Mouse (Mus musculus) heart, embryonic 10.5 days (tissue): ENCODE measurements around the gene Uhrf2. TPM values are rescaled to one million over a fixed set of nuclear protein-coding genes. Genes with fewer than 3 reads are reported as not detected.

ENCODE experiments used
- DNase-seq: peaks from one replicate; pipeline ENCODE4 v3.0.0-alpha.2; 2017; ENCODE audit warnings: low spot score
- H3K27ac ChIP-seq: fragments of 300-500 bp; sonication (generic); 2 replicates; pipeline ENCODE4 v1.5.1; 2016; ENCODE audit warnings: mild to moderate bottlenecking
- H3K27me3 ChIP-seq: fragments of 300-500 bp; sonication (generic); 2 replicates; pipeline ENCODE4 v1.6.1; 2016; ENCODE audit warnings: mild to moderate bottlenecking; ENCODE audit not compliant: poor library complexity, insufficient read depth, severe bottlenecking
- H3K36me3 ChIP-seq: fragments of 300-500 bp; sonication (generic); 2 replicates; pipeline ENCODE4 v1.6.1; 2016; ENCODE audit warnings: mild to moderate bottlenecking, moderate library complexity
- H3K4me1 ChIP-seq: fragments of 300-500 bp; sonication (generic); 2 replicates; pipeline ENCODE4 v1.6.1; 2016; ENCODE audit warnings: mild to moderate bottlenecking
- H3K4me3 ChIP-seq: fragments of 300-500 bp; sonication (generic); 2 replicates; pipeline ENCODE4 v1.5.1; 2016; ENCODE audit warnings: mild to moderate bottlenecking, moderate library complexity
- H3K9me3 ChIP-seq: fragments of 300-500 bp; sonication (generic); 2 replicates; pipeline ENCODE4 v1.6.1; 2016; ENCODE audit warnings: mild to moderate bottlenecking, moderate library complexity
- WGBS: fragments of 180-500 bp; shearing (Covaris S2); methylation state at CpG from one replicate; pipeline ENCODE4 v1.1.7; 2016; 5-methylcytosine and 5-hydroxymethylcytosine counted together
- polyA plus RNA-seq: library from polyadenylated mRNA; unstranded; fragments of >200 nt; fragmentation: Nextera tagmentation; extraction: Ambion mirVana; gene quantifications from 2 replicates; pipeline ENCODE4 v1.2.1, GENCODE M21; 2016

The Uhrf2 gene
- polyA plus RNA-seq, 1 experiment from 2014 or later: 65.2 TPM

- Histone ChIP-seq H3K27ac (no peak overlapping the region), H3K4me1 (peaks cover 27% of the 10 kb centered on the region), H3K4me3 (no peak overlapping the region), H3K36me3 (no peaks in the 10 kb centered on the region), H3K27me3 (no peaks in the 10 kb centered on the region), H3K9me3 (no peaks in the 10 kb centered on the region)
- no peak for DNase-seq
- 73% methylated on average over 5 of the region's 5 CpGs for WGBS
Observed at GRCm38 (mm10) chr19:30115606-30116005, 85.3 kb downstream of the Uhrf2 start.

- WGBS: 52% methylated on average over 4 of the region's 4 CpGs
- DNase-seq: no peak
- H3K4me1 ChIP-seq: peaks cover 27% of the 10 kb centered on the region
- H3K27me3 ChIP-seq: no peaks in the 10 kb centered on the region
- 0 out of 2 replicates have a peak overlapping the region, but pooled peaks have one; percentile 72 for H3K27ac ChIP-seq
- no peaks in the 10 kb centered on the region for H3K36me3 ChIP-seq
- H3K9me3 ChIP-seq: no peaks in the 10 kb centered on the region
- no peak overlapping the region for H3K4me3 ChIP-seq
Observed at GRCm38 (mm10) chr19:30117241-30117640, 86.9 kb downstream of the Uhrf2 start.

- Histone ChIP-seq H3K4me3 (no peak overlapping the region), H3K4me1 (peaks cover 27% of the 10 kb centered on the region), H3K9me3 (no peaks in the 10 kb centered on the region), H3K27ac (0 out of 2 replicates have a peak overlapping the region, but pooled peaks have one; percentile 72), H3K36me3 (no peaks in the 10 kb centered on the region), H3K27me3 (no peaks in the 10 kb centered on the region)
- DNase-seq: no peak
- WGBS: 49% methylated on average over 9 of the region's 9 CpGs
Observed at GRCm38 (mm10) chr19:30117775-30118174, 87.5 kb downstream of the Uhrf2 start.

- Histone ChIP-seq H3K9me3 (no peaks in the 10 kb centered on the region), H3K27me3 (no peaks in the 10 kb centered on the region), H3K27ac (peak overlapping the region; percentile 72), H3K4me3 (no peak overlapping the region), H3K4me1 (peaks cover 27% of the 10 kb centered on the region), H3K36me3 (no peaks in the 10 kb centered on the region)
- no peak for DNase-seq
- WGBS: 84% methylated on average over 17 of the region's 17 CpGs
Observed at GRCm38 (mm10) chr19:30118344-30119312, 88.3 kb downstream of the Uhrf2 start.

GRCm38 (mm10) chr19:30124999-30125669 lies 94.8 kb downstream of the Uhrf2 start:
- peak; percentile 80 for DNase-seq

GRCm38 (mm10) chr19:30125670-30126059 lies 95.4 kb downstream of the Uhrf2 start:
- Histone ChIP-seq H3K9me3 (no peaks in the 10 kb centered on the region), H3K36me3 (no peaks in the 10 kb centered on the region), H3K27ac (peak overlapping the region; percentile 31; the same call in 1 of the 2 replicates), H3K4me1 (peaks cover 3% of the 10 kb centered on the region), H3K27me3 (no peaks in the 10 kb centered on the region), H3K4me3 (no peak overlapping the region)
- DNase-seq: no peak
- WGBS: 62% methylated on average over 7 of the region's 7 CpGs

More at GRCm38 (mm10) chr19:30124999-30125669, 94.8 kb downstream of the Uhrf2 start:
- no peak overlapping the region for H3K4me3 ChIP-seq
- H3K4me1 ChIP-seq: peaks cover 3% of the 10 kb centered on the region
- no peaks in the 10 kb centered on the region for H3K36me3 ChIP-seq
- WGBS: 42% methylated on average over 7 of the region's 7 CpGs
- H3K27me3 ChIP-seq: no peaks in the 10 kb centered on the region
- H3K9me3 ChIP-seq: no peaks in the 10 kb centered on the region
- H3K27ac ChIP-seq: 0 out of 2 replicates have a peak overlapping the region, but pooled peaks have one; percentile 31

- Histone ChIP-seq H3K27ac (no peak overlapping the region), H3K27me3 (no peaks in the 10 kb centered on the region), H3K4me3 (no peak overlapping the region), H3K36me3 (no peaks in the 10 kb centered on the region), H3K4me1 (peaks cover 3% of the 10 kb centered on the region), H3K9me3 (no peaks in the 10 kb centered on the region)
- WGBS: 64% methylated on average over 4 of the region's 4 CpGs
- no peak for DNase-seq
Observed at GRCm38 (mm10) chr19:30128177-30128576, 97.9 kb downstream of the Uhrf2 start.

GRCm38 (mm10) chr19:30136308-30136707 lies 106.0 kb downstream of the Uhrf2 start:
- H3K4me3 ChIP-seq: no peak overlapping the region
- WGBS: 89% methylated on average over 1 of the region's 1 CpGs
- DNase-seq: no peak
- no peak overlapping the region for H3K27ac ChIP-seq
- H3K36me3 ChIP-seq: no peaks in the 10 kb centered on the region
- H3K27me3 ChIP-seq: no peaks in the 10 kb centered on the region
- no peaks in the 10 kb centered on the region for H3K4me1 ChIP-seq
- H3K9me3 ChIP-seq: no peaks in the 10 kb centered on the region

Other genes with a start within 250 kb of the Uhrf2 start
- 2.9 and 4.2 TPM in 2 replicates for gene 9930021J03Rik, start 224.5 kb upstream of the Uhrf2 start, polyA plus RNA-seq
- gene Ranbp6, start 217.5 kb upstream of the Uhrf2 start, polyA plus RNA-seq: 16.2 and 19.7 TPM in 2 replicates
- 1.1 and 1.7 TPM in 2 replicates for gene Il33, start 105.4 kb upstream of the Uhrf2 start, polyA plus RNA-seq
- not detected in 2 replicates for gene Trpd52l3, start 26.7 kb upstream of the Uhrf2 start, polyA plus RNA-seq
- 9.4 and 12.7 TPM in 2 replicates for gene Gldc, start 144.9 kb downstream of the Uhrf2 start, polyA plus RNA-seq
- 0.13 and 0.14 TPM in 2 replicates for gene Mbl2, start 202.4 kb downstream of the Uhrf2 start, polyA plus RNA-seq